Mouse (Mus musculus) right cerebral cortex, postnatal 25 days (tissue): ENCODE data around the gene Ing5.
"Not testable (repeated sequence)": the region's sequence is repeated elsewhere in the genome, so short reads cannot be mapped to it uniquely, and the experiment has no call there.

Experiments used
- DNase-seq: peaks from one replicate; pipeline ENCODE4 v3.0.0; 2022

The Ing5 gene

DNA sequence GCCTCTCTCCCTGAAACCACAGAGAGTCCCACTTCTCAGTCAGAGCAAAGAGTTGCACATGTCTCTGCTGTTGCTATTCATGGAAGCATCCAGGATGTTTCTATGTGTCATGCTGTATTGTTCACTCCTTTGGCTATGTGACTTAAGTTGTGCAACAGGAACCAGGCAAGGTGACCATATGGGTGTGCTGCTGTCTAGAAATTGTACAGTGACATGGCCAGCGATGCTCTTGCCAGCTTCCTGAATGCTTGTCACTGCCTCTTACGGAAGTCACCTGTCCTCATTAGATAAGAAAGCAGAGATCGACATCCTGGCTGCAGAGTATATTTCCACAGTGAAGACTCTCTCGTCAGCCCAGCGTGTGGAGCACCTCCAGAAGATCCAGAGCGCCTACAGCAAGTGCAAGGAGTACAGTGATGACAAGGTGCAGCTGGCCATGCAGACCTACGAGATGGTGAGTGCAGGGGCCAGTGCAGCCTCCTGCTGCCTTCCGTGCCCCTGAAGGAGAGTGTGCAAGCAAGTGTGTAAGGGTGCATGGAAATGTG, 7.8 kb downstream of the Ing5 start:
- no peak for DNase-seq

DNA sequence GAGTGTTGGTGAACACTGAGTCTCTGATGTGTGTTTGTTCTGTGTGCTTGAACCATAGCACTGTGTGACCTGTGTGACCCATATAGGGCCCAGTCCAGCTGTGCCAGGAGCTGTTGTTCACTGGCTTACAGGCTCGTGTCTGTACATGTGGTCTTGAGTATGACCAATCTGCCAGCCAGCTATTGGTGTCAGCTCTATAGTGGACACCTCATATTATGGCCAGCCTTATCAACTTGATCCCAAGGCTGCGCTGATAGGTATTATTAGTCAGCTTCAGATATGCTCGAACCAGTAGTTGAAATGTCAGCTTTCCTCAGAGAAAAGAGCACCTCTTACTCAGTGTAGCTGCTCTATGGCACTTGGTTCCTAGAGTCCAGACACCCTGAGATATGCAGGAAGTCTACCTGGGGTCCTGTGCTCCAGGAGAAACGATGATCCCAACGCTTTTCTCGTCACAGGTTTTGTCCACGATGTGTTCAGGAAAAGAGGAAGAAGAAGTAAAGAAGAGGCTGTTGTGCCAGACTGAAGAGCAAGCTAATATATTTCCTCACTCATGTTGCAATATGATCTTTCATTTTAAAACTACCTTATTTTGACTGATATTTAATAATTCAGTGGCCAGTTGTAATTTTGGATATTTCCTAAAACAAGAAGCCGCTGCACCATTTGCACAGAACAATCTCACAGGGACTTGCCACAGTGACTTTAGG, 14.2 kb downstream of the Ing5 start:
- DNase-seq = no peak

DNA sequence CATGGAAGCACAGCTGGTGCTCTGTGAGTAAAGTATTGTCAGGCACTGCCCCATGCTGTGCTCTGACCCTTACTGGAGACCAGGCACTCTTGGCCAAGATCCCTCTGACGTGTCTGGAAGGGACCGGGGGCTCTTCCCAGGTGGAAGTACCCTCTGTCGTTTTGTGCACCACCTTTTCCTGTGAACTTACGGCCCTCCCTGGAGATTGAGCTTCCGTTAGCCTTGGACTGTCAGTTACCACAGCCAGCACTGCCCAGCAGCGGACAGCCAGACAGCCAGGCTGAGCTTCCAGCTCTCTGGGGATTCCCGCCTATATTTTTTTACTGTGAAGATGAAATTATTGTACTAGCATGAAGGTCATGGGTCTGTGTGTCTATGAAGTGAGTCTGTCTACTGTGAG, 15.0 kb downstream of the Ing5 start:
- no peak for DNase-seq

DNA sequence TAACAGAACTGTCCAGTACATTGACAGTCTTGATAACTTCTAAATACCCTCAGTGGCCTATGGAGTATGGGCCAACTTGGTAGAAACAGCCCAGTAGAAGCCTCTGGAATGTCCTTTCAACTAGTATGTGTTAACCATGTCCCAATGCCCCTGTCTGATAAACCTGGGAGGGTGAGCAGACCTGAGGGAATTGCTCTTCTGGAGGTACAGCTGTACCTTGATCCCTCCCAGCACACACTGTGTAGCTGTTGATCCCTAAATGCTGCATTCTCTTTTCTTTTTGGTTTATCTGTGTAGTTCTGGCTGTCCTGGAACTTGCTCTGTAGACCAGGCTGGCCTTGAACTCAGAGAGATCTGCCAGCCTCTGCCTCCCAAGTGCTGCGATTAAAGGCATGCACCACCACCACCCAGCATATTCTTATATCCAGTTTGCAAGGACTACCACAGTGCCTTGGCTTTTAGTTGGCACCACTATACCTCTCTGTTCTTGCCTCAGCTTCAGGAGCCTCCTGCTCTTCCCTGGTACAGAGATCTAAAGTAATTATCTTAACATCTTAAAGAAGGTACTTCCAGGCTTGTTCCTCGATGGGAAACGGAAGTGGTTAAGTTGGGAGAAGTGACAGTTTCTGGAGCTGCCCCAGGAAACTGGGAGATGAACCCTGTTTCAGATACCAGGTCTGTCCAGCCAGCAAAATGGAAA, 20.2 kb downstream of the Ing5 start:
- no peak for DNase-seq

DNA sequence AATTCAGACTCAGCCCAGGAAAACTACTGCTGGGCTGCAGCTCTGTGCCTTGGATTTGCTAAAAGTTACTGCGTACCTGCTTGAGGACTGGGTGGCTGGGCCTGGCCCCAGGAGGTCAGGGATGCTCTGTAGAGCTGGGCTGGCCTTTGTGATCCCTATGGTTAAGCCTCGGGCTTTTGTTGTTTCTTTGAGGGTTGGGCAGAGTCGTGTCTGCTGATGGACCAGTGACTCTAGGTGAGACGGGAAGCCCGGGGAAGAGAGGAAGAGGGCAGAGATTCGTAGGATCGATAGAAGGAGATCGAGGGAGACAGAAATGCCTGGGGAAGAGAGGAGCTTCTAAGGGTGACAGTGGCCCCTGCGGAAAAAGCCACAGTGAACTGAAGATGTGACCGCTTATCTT, 20.8 kb downstream of the Ing5 start, which contains the start of gene D2hgdh:
Gene D2hgdh, plus strand, starts transcription at position 301 of the 400 bp plus-strand sequence.
- no peak for DNase-seq

DNA sequence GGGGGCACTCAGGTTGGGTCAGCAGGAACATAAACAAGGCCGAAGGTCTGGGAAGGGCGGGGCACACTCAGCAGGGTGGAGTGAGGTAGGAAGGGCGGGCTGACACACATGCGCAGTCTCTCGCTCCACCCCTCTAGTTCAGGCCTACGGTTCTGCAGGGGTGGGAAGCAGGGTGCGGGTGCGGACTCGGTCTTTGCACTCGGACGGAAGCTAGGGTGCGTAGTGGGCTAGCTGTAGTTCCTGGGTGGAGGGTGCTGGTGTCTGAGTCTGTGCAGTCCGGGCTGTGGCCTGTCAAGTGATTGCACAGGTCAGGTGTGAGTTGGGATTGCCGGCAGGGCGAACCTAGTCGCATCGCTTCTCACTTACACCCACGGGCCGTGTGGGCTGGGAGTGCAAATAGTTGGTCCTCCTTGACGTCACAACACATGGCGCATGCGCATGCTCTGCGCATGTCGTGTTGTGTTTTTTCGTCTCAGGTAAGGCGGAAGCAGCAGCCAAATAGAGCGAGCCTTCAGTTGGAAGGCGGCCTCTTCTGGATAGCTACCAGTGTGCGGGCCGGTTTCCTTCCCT, 21.4 kb downstream of the Ing5 start:
- DNase-seq = peak; percentile 95

DNA sequence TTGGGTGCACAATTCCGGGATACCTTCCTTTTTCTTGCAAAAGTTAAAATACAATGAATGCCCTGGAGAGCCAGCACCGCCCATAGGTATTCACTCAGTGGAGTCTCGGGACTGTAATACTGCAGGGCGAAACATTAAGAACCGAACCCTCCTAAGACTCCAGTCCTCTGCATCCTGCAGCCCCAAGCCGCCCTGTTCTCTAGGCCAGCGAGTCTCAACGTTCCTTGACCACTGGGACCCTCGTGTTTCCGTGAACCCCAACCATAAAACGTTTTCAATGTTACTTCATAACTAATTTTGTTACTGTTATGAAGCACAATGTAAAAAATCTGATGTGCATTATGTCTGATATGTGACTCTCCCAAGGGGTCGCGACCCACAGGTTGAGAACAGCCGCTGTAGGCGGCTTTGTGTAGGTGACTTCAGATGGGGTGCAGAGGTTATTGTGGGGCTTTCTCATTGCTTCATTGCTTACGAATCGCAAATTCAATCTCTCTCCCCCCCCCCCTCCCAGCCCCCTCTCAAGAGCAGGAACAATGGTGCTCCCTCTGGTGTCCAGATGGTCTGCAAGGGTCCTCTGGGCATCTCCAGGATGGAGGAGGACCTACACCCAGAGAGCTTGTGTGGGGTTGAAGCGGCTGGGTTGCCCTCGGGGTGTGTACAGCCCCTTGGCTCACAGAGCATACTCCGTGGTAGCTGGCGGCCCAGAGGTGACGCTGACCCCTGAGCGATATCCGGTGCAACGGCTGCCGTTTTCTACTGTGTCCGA, 22.2 kb downstream of the Ing5 start:
- DNase-seq = no peak

DNA sequence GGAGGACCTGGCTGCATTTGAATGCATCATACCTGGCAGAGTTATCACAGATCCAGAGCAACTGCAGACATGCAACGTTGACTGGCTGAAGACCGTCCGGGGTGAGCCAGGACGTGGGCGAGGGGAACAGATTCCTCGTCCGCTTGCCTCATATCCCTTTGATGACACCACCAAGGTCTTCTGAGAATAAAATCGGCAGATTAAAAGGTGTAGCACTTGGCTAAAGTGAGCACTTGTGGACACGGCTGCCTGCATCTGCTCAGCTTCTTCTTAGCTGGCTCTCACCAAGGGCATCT, 22.7 kb downstream of the Ing5 start:
- no peak for DNase-seq

DNA sequence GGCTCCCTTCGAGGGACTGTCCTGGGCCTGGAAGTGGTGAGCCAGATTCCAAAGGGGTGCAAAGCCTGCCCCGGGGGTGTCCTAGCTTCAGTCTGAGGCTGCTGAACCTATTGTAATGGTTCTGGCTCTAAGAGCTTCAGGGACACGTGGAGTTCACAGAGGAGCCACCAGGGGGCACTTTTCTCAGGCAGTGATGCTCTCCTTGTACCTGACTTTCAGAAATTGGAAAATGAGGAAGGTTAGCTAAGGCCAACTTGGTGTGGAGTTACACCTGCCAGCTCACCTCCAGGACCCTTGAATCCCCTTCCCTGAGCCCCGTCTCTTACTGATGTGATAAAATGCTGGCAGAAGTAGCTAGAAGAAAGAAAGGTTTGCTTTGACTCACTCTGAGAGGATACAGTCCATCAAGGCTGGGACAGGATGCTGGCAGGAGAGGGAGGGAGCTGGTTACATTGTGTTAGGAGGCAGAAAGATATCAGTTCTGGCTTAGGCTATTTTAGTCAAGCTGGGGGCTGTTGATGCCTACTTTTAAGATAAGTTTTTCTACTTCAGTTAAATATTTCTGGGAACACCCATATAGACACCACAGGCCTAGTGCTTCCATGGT, 29.1 kb downstream of the Ing5 start:
- not testable (repeated sequence) for DNase-seq

DNA sequence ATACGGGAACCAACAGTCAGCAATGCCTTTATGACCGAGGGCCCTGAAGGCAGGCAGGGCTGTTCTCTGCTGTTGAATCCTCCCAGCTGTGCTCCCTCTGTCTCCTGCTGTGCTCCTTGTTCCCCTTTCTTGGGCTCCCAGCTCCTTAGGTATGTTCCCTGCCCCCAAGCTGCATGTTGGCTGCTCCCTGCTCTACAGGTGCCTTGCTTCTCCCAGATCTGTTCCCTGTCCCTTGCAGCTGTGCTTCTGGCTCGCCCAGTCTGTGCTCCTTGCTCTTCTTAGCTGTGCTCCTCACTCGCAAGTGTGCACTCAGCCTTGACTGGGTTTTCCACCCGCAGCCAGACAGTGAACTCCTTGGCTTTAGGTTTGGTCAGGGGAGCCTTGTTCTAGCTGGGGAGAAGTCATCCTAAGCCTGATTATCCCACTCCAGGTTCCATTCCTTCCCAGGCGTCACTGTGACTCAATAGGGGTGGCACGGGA, 30.9 kb downstream of the Ing5 start:
- no peak for DNase-seq

DNA sequence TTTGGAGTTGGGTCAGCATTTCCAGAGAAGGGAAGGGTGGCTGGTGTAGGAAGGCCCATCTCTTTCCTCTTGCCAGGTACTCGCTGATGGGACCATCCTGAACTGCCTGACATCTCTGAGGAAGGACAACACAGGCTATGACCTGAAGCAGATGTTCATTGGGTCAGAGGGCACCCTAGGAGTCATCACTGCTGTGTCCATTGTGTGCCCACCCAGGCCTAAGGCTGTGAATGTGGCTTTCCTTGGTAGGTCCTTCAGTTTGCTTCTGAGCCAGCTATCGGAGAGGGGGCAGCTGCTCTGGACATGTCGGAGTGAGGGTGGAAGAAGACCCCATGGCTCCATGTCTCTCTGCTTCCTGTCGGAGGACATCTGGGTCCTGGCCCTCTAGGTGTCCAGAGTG, 31.4 kb downstream of the Ing5 start:
- no peak for DNase-seq

DNA sequence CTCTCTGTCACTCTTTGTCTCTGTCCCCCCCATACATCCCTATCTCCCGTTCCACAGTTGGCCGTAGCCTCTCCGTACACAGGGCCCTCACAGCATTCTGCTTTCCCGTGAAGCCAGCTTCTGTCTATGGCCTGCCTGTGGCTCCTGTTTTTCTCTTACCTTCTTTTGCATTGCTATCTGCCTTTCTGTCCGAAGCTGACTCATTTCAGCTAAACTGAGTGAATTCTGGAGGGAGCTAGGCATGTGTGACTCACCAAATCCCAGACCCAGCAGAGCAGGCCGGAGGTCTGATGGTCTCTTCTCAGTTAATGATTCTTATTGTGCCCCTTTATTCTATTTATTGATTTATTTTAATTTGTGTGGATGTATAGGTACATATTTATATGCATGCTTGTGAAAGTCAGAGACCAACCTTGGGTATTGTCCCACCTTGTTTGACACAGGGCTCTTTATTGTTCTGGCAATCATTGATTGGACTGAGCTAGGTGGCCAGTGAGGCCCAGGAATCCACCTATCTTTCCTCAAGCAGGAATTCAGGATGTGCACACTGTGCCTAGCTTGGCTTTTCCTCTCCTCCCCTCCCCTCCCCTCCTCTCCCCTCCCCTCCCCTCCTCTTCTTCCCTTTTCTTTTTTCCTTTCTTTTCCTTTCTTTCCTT, 32.2 kb downstream of the Ing5 start:
- DNase-seq = no peak

DNA sequence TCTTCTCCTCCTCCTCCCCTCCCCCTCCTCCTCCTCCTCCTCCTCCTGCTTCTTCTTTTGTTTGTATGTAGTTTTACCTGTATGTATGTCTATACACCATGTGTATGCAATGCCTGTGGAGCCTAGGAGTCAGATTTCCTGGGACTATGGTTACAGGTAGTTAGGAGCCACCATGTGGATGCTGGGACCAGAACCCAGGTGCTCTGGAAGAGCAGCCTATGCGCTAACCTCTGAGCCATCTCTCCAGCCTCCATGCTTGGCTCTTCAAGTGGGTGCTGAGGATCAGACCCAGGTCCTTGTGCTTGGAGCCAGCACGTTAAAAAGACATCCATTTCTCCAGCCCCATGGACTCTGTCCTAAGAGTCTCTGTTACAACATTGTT, 32.8 kb downstream of the Ing5 start:
- no peak for DNase-seq

DNA sequence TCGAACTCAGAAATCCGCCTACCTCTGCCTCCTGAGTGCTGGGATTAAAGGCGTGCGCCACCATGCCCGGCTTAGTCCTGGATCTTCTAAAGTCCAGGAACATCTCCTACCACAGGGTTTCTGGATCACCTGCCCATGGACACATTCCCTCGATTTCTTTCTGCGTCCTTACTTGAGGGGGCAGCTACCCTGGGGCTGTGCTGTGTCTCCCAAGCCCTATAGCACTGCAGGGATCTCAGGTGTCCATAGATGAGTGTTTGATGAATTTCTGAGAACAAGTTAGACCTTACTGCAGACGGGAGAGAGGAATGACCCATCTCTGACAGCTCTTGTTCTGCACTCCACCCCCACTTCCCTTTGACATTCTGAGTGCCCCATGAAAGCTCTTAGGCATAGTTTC, 33.6 kb downstream of the Ing5 start:
- no peak for DNase-seq

DNA sequence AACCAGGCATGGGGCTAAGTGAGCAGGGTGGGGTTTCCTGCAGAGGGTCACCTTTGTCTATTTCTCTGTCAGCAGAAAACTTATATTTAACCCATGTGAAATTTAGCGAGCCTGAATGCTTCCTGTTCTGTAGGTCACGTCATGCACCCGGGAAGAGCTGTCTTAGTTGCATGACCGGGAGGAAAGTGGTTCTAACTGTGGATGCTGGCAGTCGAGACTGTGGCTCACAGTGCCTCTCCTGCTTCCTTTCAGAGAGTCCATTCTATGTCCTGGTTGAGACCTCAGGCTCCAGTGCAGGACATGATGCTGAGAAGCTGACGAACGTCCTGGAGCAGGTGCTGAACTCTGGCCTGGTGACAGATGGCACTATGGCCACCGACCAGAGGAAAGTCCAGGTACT, 34.8 kb downstream of the Ing5 start:
- not testable (repeated sequence) for DNase-seq

DNA sequence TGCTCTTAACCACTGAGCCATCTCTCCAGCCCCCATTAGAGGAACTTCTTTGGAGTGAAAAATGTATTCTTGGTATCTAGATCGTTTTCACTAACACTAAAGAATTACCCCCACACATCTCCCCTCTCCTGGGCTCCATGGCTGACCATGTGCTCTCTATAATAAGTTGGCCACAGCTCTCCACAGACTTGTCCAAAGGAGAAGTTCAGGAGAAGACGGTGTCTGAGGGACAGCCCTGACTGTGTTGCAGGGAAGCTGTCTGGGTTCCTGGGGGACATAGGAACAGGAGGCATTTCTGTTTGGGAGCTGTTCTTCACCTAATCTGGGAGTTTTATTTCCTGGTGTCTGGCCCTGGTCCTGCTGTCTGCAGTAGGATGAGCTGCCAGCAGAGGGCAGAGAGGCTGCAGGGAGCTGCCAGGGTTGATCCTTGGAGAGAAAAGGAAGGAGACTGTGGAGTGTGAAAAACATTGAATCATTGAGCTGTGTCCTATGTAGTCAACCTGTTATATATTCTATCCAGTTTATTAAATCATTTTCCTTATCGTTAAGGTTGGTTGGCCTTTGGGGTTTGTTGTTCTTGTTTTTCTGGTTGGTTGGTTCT, 42.1 kb downstream of the Ing5 start:
- not testable (repeated sequence) for DNase-seq

DNA sequence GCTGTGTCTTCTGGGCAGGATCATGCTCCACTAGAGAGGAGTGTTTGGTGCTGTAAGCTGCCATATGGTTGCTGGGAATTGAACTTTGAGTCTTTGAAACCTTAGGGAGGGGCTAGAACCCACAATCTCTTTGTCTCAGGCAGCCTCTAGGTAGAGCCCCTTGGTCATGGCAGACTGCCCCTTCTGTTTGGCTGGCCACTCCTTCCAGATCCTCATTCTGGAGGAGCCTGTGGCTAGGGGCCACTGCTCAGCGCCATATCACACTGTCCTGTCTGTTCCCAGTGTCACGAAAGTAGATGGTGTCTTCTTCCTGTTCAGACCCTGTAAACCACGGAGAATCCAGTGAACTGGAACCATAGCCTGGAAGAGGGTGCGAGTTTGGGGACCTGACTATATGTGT, 52.0 kb downstream of the Ing5 start:
- DNase-seq = not testable (repeated sequence)

DNA sequence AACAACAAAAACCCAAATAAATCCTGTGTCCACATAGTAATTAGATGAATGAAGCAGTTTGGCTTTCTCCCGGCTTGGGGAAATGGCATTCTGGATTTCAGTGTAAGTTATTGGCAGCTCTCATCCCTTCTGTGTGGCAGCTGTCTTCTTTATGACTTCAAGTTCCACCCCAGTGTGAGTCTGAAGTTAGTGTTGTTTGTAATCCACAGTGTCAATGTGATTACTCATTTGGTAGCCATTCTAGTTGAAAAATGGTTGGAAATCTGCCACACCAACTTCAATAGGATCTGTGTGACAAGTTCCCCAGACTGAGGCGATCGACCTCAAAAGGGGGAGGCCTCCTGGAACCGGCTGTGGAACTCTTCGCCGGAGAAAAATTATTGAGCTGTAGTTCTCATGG, 53.6 kb downstream of the Ing5 start:
- no peak for DNase-seq

DNA sequence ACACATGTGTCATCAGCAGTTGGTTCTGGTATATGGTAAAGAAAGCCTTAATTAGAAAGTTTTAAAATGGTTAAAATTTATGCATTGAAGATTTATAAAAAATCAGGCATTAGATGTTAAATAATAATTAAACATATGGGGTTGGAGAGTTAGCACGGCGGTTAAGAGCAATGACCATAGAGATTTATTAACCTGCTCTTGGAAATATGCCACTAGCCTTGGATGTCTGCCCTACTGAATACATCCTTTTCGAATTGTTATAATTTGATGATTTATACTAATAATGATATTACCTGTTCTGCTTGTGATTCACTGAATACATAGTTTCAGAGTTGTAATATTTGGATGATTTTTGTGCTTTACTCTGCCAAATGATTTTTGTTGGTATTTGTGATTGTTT, 54.2 kb downstream of the Ing5 start:
- DNase-seq = no peak

DNA sequence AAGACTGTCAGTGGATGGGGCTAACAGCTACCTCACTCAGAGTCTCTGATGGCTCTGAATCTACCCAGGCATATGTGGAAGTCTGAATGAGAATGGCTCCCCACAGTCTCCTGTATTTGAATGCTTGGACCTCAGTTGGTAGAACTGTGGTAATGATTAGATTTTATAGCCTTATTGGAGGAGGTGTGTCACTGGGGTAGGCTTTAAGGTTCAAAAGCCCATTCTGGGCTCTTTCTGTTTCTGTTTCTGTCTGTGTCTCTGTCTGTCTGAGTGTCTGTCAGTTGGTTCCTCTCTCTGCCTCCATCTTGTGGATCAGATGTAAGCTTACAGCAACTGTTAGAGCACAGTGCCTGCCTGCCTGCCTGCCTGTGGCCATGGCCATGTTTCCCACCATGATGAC, 55.9 kb downstream of the Ing5 start:
- DNase-seq = no peak

DNA sequence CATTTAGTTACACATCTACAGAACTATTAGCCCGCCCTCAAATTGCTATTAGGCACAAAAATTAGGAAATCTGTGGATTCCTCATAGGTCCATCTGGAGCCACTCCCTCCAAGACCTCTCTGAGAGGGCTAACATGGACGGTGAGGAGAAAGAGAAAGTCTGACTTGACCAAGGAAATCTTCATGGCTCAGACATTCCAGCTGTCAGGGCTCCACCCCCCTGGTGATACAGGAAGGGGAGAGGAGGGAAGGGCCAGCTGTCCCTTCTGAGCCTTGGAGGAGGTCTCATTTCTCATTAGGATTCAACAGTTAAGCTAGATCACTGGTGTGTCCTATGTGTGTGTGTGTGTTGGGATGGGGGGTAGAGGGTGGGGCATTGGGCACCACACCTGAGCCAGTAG, 57.3 kb downstream of the Ing5 start, which contains the start of gene Gal3st2:
Gene Gal3st2, plus strand, starts transcription at position 259 of the 400 bp plus-strand sequence.
- DNase-seq = not testable (repeated sequence)
